Comparison of ENCODE assay signal across 23 mouse cellular contexts in genomic region chr8:102518446-102518845, GRCm38 (mm10).
DNase-seq lines count a peak whose midpoint lies in the region; ATAC-seq and TF ChIP-seq lines count a peak whose summit lies in the region.
"Had no signal": no experiment of that assay in that cellular context is flagged by ENCODE, and none has a peak within 500 bp of the region (broad histone marks: within the 10 kb centered on the region; RNA-seq: fewer than 3 reads in every experiment).

No protein-coding gene starts in this region.

- H3K27me3 ChIP-seq in lung, postnatal 0 days (replicated peaks; ENCODE audit: insufficient read depth, low read length): no peaks in the 10 kb centered on the region
- H3K27me3 ChIP-seq: CH12.LX had no signal

- no peak for TF ChIP-seq EP300 in lung, postnatal 0 days (IDR thresholded peaks at IDR 0.05)

- no peak overlapping the region for H3K9ac ChIP-seq in lung, postnatal 0 days (replicated peaks; ENCODE audit: low read depth)

- TF ChIP-seq POLR2A in lung, adult 2 months (IDR thresholded peaks at IDR 0.05; ENCODE audit: borderline replicate concordance, extremely low read depth, low read depth, low read length): no peak

- H3K27ac ChIP-seq in lung, postnatal 0 days (ENCODE audit: low read length): no peak overlapping the region

- H3K4me3 ChIP-seq in lung, postnatal 0 days (ENCODE audit: low read depth, low read length): no peak overlapping the region
- H3K4me3 ChIP-seq in lung, adult 2 months (replicated peaks; ENCODE audit: extremely low read depth, low read depth, low read length): no peak overlapping the region

- H3K4me2 ChIP-seq in lung, postnatal 0 days (replicated peaks; ENCODE audit: low read depth, low read length): no peak overlapping the region

- no peak for TF ChIP-seq CTCF in lung, postnatal 0 days (IDR thresholded peaks at IDR 0.05)
- TF ChIP-seq CTCF in lung, adult 2 months (IDR thresholded peaks at IDR 0.05; ENCODE audit: insufficient read depth, low read length): no peak

- peak; percentile 14 for DNase-seq in lung, postnatal 0 days (ENCODE audit: low spot score)
- no peak for DNase-seq in lung, adult 2 months
- DNase-seq in 416B (ENCODE audit: low read depth): peak; percentile 54
- DNase-seq in fat pad, adult 2 months (ENCODE audit: extremely low read depth, low read depth, low spot score): peak; percentile 90
- peak; percentile 80 for DNase-seq in gonadal fat pad, adult 2 months (ENCODE audit: low read depth)
- DNase-seq in adrenal gland, postnatal 10 days: no peak
- no peak for DNase-seq in kidney, adult 11 months
- DNase-seq in layer of hippocampus, postnatal 10 days (ENCODE audit: low spot score in 2 of 2): no peak
- DNase-seq: adrenal gland, adult 2 months; adrenal gland, adult 8-10 months; adrenal gland, postnatal 14 days; adrenal gland, postnatal 25 days; adrenal gland, postnatal 36 days; B cell, adult 2 months; cerebellum, adult 11 months; cerebellum, adult 11-12 months; cerebellum, adult 18-20 months; cerebellum, adult 2 months had no signal

- no peaks in the 10 kb centered on the region for H3K9me3 ChIP-seq in lung, postnatal 0 days (ENCODE audit: low read length)
- H3K9me3 ChIP-seq: G1E had no signal

- no peaks in the 10 kb centered on the region for H3K4me1 ChIP-seq in lung, postnatal 0 days (ENCODE audit: insufficient read depth, low read depth, low read length)
- no peaks in the 10 kb centered on the region for H3K4me1 ChIP-seq in lung, adult 2 months (ENCODE audit: control insufficient read depth, insufficient read depth, low read length)

- no peaks in the 10 kb centered on the region for H3K36me3 ChIP-seq in lung, postnatal 0 days (ENCODE audit: insufficient read depth, low read length)
- H3K36me3 ChIP-seq: G1E had no signal

- no peak for ATAC-seq in lung, postnatal 0 days
- ATAC-seq: activated CD4-positive, CD25-positive, alpha-beta regulatory T cell, adult 4 months; CD4-positive, CD25-positive, alpha-beta regulatory T cell, adult 4 months; Patski had no signal

Comparison
In these comparisons a context has a peak if more than half of its experiments do, and no peak if none do; other contexts are left out.
1. DNase-seq: peak in lung, postnatal 0 days (single experiment), 416B (single experiment), fat pad, adult 2 months (single experiment) and gonadal fat pad, adult 2 months (single experiment); none in lung, adult 2 months (single experiment), adrenal gland, postnatal 10 days (single experiment), kidney, adult 11 months (single experiment) and layer of hippocampus, postnatal 10 days (0 of 2).